Mouse (Mus musculus): ENCODE measurements at regions not wholly inside any gene's neighbourhood (a gene's known extent, or its start where the extent isn't known, plus 50 kb on each side); places are given as distances from the start of the nearest gene placed in this dataset.

GRCm38 (mm10) chr10:83958826-83959225 is 236.2 kb downstream of the 1500009L16Rik start:
- H3K27ac ChIP-seq (ENCODE audit: control insufficient read depth, insufficient read depth, low read depth, low read length, poor library complexity): no peak overlapping the region
- no peaks in the 10 kb centered on the region for H3K4me1 ChIP-seq (ENCODE audit: control insufficient read depth, insufficient read depth, low read length)
- TF ChIP-seq POLR2A (IDR thresholded peaks at IDR 0.05; ENCODE audit: borderline replicate concordance, control insufficient read depth, low read depth, low read length): no peak
- TF ChIP-seq CTCF (IDR thresholded peaks at IDR 0.05; ENCODE audit: control insufficient read depth, insufficient read depth, low read length): no peak
- H3K4me3 ChIP-seq (replicated peaks; ENCODE audit: control insufficient read depth, low read depth, low read length): no peak overlapping the region
- WGBS: 82% methylated on average over 2 of the region's 2 CpGs

GRCm38 (mm10) chr10:83963232-83963760 is 240.6 kb downstream of the 1500009L16Rik start:
- no peak for TF ChIP-seq POLR2A (IDR thresholded peaks at IDR 0.05; ENCODE audit: borderline replicate concordance, control insufficient read depth, low read depth, low read length)
- no peak for TF ChIP-seq CTCF (IDR thresholded peaks at IDR 0.05; ENCODE audit: control insufficient read depth, insufficient read depth, low read length)
- Histone ChIP-seq H3K4me1 (ENCODE audit: control insufficient read depth, insufficient read depth, low read length) (no peaks in the 10 kb centered on the region), H3K4me3 (replicated peaks; ENCODE audit: control insufficient read depth, low read depth, low read length) (no peak overlapping the region), H3K27ac (ENCODE audit: control insufficient read depth, insufficient read depth, low read depth, low read length, poor library complexity) (no peak overlapping the region)
- WGBS: 78% methylated on average over 12 of the region's 12 CpGs

DNA sequence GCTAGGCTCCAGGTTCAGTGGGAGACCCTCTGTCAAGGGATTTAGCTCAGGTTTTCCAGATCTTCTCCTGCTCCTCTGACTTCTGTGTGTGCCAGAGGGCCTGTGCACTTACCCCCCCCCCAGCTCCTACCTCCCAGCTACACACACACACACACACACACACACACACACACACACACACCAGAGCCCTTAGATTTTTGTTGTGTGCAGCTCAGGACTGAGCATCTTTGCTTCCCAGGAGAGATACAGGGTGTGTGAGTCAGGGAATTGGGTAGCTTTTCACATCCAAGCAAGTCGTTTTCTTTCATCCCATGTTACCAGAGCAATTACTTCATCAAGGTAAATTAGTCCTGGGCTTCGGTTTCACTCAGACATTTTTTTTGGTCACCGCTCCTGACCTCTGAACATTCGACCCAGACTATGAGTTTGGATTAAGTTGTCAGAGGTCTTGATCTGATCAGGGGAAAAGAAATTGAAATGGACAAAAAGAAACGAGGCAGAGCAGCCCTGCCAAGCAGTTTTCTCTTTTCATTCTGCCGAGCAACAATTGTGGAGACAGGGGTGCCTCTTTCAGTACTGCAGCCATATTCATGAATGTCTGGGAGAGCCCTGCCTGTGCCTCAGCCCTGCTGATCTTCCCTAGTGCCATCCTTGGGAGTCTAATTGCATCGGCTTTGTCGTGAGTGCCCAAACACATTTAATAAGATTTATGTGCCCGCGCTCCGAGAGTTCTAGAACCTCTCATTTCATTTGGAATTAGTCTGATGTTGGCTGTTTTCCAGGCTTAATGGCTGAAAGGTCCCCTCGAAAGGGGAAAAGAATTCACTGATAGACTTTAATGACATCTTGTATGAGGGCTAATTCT is 241.3 kb downstream of the 1500009L16Rik start:
- no peaks in the 10 kb centered on the region for H3K4me1 ChIP-seq (ENCODE audit: control insufficient read depth, insufficient read depth, low read length)
- WGBS: 79% methylated on average over 12 of the region's 12 CpGs
- TF ChIP-seq CTCF (IDR thresholded peaks at IDR 0.05; ENCODE audit: control insufficient read depth, insufficient read depth, low read length) (no peak), POLR2A (IDR thresholded peaks at IDR 0.05; ENCODE audit: borderline replicate concordance, control insufficient read depth, low read depth, low read length) (no peak)

GRCm38 (mm10) chr10:83964838-83965237 is 242.2 kb downstream of the 1500009L16Rik start:
- Histone ChIP-seq H3K27ac (ENCODE audit: control insufficient read depth, insufficient read depth, low read depth, low read length, poor library complexity) (no peak overlapping the region), H3K4me3 (replicated peaks; ENCODE audit: control insufficient read depth, low read depth, low read length) (no peak overlapping the region), H3K4me1 (ENCODE audit: control insufficient read depth, insufficient read depth, low read length) (no peaks in the 10 kb centered on the region)
- WGBS: 83% methylated on average over 5 of the region's 5 CpGs
- TF ChIP-seq POLR2A (IDR thresholded peaks at IDR 0.05; ENCODE audit: borderline replicate concordance, control insufficient read depth, low read depth, low read length): no peak
- TF ChIP-seq CTCF (IDR thresholded peaks at IDR 0.05; ENCODE audit: control insufficient read depth, insufficient read depth, low read length): no peak

More for the DNA sequence above, 241.3 kb downstream of the 1500009L16Rik start:
- Histone ChIP-seq H3K27ac (ENCODE audit: control insufficient read depth, insufficient read depth, low read depth, low read length, poor library complexity) (no peak overlapping the region), H3K4me3 (replicated peaks; ENCODE audit: control insufficient read depth, low read depth, low read length) (no peak overlapping the region)

DNA sequence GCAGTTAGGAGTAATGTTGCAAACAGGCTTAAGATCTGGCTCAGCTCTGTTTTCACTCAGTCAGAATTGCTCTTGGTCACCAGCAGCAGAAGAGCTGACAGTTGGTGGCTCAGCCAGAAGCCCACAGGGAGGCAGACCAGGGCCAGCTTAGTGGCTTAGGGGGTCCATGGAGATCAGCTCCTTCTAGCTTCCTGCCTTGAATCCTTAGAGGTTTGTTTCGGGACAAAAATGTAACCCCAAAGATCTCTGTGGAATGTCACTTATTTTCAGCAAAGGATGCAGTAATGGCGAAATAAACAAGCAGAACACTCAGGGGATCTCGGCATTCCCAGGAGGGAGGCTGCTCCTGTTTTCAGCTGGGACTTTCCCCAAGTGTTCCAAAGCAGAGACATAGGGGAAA is 247.8 kb downstream of the 1500009L16Rik start:
- H3K4me1 ChIP-seq (ENCODE audit: control insufficient read depth, insufficient read depth, low read length): no peaks in the 10 kb centered on the region
- 62% methylated on average over 3 of the region's 3 CpGs for WGBS
- no peak overlapping the region for H3K27ac ChIP-seq (ENCODE audit: control insufficient read depth, insufficient read depth, low read depth, low read length, poor library complexity)
- TF ChIP-seq CTCF (IDR thresholded peaks at IDR 0.05; ENCODE audit: control insufficient read depth, insufficient read depth, low read length) (no peak), POLR2A (IDR thresholded peaks at IDR 0.05; ENCODE audit: borderline replicate concordance, control insufficient read depth, low read depth, low read length) (no peak)
- no peak overlapping the region for H3K4me3 ChIP-seq (replicated peaks; ENCODE audit: control insufficient read depth, low read depth, low read length)

- Histone ChIP-seq H3K4me1 (ENCODE audit: control insufficient read depth, insufficient read depth, low read length) (no peaks in the 10 kb centered on the region), H3K4me3 (replicated peaks; ENCODE audit: control insufficient read depth, low read depth, low read length) (no peak overlapping the region), H3K27ac (ENCODE audit: control insufficient read depth, insufficient read depth, low read depth, low read length, poor library complexity) (no peak overlapping the region)
- WGBS: 81% methylated on average over 6 of the region's 6 CpGs
- TF ChIP-seq POLR2A (IDR thresholded peaks at IDR 0.05; ENCODE audit: borderline replicate concordance, control insufficient read depth, low read depth, low read length): no peak
- TF ChIP-seq CTCF (IDR thresholded peaks at IDR 0.05; ENCODE audit: control insufficient read depth, insufficient read depth, low read length): no peak
Observed at GRCm38 (mm10) chr10:83974548-83974947, 251.9 kb downstream of the 1500009L16Rik start.

- H3K27ac ChIP-seq (ENCODE audit: control insufficient read depth, insufficient read depth, low read depth, low read length, poor library complexity): no peak overlapping the region
- TF ChIP-seq POLR2A (IDR thresholded peaks at IDR 0.05; ENCODE audit: borderline replicate concordance, control insufficient read depth, low read depth, low read length) (no peak), CTCF (IDR thresholded peaks at IDR 0.05; ENCODE audit: control insufficient read depth, insufficient read depth, low read length) (no peak)
- WGBS: 79% methylated on average over 3 of the region's 3 CpGs
- no peak overlapping the region for H3K4me3 ChIP-seq (replicated peaks; ENCODE audit: control insufficient read depth, low read depth, low read length)
- no peaks in the 10 kb centered on the region for H3K4me1 ChIP-seq (ENCODE audit: control insufficient read depth, insufficient read depth, low read length)
Observed at GRCm38 (mm10) chr10:83976548-83976947, 253.9 kb downstream of the 1500009L16Rik start.

GRCm38 (mm10) chr10:83979930-83980329 is 257.3 kb downstream of the 1500009L16Rik start:
- no peak overlapping the region for H3K27ac ChIP-seq (ENCODE audit: control insufficient read depth, insufficient read depth, low read depth, low read length, poor library complexity)
- H3K4me3 ChIP-seq (replicated peaks; ENCODE audit: control insufficient read depth, low read depth, low read length): no peak overlapping the region
- WGBS: 36% methylated on average over 2 of the region's 2 CpGs
- no peak for TF ChIP-seq POLR2A (IDR thresholded peaks at IDR 0.05; ENCODE audit: borderline replicate concordance, control insufficient read depth, low read depth, low read length)
- TF ChIP-seq CTCF (IDR thresholded peaks at IDR 0.05; ENCODE audit: control insufficient read depth, insufficient read depth, low read length): no peak
- no peaks in the 10 kb centered on the region for H3K4me1 ChIP-seq (ENCODE audit: control insufficient read depth, insufficient read depth, low read length)

Data from bone marrow, adult 2 months (tissue).